Mouse (Mus musculus) thymus, postnatal 0 days (tissue): ENCODE measurements around the gene Clec4f. TPM values are rescaled to one million over a fixed set of nuclear protein-coding genes. Genes with fewer than 3 reads are reported as not detected.
"Not testable (repeated sequence)": the region's sequence is repeated elsewhere in the genome, so short reads cannot be mapped to it uniquely, and the experiment has no call there.

Experiments used
- DNase-seq: peaks from one replicate; pipeline ENCODE4 v3.0.0-alpha.2; 2015; ENCODE audit warnings: low spot score
- polyA plus RNA-seq: library from polyadenylated mRNA; unstranded; fragments of >200 nt; fragmentation: Nextera tagmentation; extraction: Ambion mirVana; gene quantifications from 2 replicates; pipeline ENCODE4 v1.2.1, GENCODE M21; 2015

Gene Clec4f
- polyA plus RNA-seq, 1 experiment from 2014 or later = 0.88 TPM

DNA sequence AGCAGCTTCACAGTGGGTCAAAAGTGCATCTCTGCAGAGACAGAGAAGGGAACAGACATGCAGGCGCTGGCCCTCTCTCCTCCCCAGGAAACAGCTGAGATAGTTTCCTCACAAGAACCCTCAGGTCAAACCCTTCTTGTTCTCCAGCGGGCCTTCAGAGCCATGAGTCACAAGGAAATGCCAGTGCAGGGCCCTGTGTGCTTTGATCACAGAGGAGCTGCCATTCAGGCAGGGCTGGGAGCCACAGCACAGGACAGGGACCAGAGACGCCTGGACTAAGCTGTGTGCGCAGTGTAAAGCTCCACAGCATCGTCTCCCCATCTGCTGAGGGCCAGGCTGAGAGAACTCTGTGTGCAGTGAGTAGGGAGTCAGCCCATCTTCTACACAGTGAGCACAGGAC is 21.9 kb downstream of the Clec4f start:
- not testable (repeated sequence) for DNase-seq

DNA sequence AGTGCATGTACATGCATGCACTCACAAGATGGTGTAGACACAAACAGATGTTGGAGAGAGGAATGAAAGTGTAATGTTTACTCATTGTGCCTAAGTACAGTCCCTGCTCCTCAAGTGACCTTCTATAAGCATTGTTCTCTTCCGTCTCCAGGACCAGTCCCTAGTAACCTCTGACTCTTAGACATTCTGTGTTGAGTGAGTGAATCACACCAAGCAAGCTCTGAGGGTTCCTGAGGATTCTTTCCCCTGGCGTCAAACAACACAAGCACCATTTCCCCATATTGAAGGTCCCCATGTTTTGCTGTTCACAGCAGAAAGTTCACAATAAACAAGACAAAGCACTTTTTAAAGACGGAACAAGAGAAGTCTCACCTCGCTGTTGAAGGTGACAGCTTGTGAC is 24.2 kb downstream of the Clec4f start:
- DNase-seq = no peak

DNA sequence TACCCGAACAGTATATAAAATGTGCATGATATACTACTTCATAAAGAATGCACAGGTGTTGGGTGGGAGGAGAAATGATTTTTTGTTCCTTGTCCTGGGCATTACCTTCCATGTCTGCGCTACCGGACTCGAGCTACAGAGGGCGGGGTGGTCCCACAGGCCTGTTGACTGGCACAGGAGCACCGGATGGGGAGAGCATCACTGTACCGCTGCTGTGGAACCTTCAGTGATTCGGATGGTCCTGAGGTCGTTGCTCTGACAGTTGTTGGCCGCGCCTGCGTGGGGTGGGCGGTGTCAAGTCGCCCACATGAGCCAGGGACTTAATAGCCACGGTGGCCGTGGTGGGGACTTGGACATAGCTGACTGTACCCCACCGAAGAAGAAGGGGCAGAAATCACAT is 29.2 kb downstream of the Clec4f start:
- DNase-seq = peak; percentile 22

DNA sequence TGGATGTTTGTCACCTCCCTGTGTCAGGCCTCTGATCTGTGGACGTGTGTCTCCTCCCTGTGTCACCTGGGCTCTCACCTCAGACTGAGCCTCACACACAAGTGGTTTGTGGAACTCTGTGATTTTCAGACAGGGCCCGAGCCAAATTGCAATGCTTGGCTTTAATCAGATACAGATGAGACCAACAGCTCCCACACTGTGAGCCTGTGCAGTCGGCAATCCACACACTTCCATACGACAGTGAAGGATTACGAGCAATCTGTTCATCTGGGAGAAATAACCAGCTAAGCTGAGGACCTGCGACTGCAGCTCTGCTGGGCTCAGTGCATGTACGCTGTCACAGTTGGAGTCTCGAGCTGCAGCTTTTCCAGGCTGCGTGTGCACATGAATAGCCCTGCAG is 36.0 kb downstream of the Clec4f start:
- DNase-seq = no peak

DNA sequence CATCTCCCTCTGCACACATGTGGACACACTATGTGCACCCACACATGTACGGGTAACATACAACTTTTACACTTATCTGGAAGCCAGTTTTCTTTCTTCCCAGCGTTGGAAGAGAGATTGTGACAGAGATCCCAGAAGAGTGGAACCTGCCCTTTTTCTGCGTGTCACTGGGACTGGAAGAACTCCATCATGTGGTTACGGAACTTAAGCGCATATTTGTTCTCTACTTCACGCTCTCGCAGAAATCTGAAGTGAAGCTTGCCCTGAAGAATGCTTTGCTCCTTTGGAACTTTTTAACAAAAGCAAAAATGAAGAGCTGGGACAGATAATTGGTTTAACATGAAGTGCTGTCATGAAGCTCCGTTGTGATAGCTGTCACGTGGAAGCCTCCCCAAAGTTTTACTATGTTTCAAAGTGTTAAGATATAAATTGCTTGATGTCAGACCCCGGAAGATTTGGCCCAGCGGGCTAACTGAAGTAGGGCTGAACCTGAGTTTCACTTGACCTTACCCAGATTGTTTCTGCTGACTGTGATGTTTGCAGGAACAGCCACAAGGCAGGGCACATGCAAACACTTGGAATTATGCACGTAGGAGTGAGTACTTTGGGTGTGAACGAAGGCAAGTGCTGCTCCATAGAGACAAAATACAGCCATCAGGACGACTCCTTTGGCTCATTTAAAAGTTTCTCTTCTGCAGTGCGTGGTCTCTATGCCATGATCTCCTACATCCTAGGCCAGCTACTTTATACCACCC is 38.2 kb downstream of the Clec4f start:
- no peak for DNase-seq

DNA sequence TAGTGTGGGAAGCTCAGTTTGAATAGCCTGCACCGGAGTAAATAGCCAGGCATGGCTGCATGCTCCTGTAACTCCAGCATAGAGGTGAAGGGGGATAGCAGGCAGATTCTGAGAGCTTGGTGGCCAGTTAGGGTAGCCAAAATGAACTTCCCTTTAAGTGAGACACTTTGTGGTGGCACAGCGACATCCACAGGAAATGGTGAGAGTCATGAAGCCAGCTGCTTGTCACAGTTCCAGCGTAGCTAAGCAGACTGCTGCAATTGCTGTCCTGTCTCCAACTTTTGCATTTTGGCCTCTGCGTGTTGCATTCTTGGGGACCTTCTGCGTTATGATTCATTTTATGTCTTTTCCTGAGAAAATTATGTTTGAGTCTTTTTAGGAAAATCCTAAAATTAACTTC is 39.5 kb downstream of the Clec4f start:
- peak; percentile 36 for DNase-seq

DNA sequence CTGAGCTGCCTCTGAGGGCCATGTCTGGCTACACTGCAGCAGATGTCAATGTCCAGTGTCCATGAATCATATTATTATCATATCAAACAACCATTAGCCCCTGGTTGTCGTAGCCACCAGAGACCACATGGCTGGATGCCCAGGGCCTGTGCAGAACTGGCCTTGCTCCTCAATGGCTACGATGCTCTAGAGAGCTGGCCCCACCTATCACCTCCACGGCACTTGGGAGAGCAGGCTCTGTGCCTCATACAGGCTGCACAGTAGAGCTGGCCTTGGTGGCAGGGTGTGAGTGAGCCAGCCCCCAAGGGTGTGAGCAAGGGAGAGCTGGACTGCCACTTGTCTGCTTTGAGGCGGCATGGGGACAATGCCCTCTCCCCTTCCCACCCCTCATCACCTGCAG is 41.5 kb downstream of the Clec4f start:
- no peak for DNase-seq

DNA sequence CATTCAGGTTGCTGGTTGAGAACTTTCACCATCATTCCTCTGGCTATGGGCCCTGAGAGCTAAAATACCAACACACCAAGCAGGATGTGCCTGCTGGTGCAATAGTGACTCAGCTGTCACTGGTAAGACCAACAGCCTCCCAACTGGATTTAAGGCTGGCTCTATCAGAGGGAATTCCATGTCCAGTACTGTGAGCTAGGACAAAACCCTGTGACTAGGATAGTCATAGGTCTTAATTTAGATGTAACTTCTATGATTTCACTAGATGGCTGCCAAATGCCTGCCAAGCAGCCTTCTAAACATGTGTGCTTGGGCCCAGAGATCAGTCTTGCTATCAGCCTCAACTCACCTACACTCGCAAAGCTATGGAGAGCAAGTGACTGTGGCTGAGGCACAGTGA is 43.0 kb downstream of the Clec4f start:
- DNase-seq = no peak

DNA sequence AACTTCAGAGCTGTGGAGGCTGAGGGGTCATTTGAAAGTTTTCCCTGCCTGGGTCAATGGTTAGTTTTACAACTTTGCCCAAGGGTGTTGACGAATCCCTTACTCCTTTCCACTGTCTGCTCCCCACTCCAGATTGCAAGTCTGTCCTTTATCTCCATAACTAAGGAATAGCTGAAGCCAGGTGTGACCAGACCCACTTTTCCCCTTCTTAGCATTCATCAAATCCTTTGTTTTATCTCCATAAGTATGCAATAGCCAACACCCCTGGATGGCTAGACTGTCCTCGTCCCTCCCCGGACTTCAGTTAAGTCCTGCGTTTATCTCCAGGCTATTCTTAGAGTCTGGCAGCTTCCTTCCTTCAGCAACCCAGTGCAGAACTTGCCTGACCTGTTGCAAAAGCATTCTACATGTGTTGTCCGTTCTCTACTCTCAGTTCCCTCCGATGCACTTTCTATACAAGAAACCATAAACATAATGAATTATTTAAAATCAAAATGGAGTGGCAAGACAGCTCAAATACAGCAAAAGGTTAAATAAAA is 56.3 kb downstream of the Clec4f start:
- DNase-seq = no peak

DNA sequence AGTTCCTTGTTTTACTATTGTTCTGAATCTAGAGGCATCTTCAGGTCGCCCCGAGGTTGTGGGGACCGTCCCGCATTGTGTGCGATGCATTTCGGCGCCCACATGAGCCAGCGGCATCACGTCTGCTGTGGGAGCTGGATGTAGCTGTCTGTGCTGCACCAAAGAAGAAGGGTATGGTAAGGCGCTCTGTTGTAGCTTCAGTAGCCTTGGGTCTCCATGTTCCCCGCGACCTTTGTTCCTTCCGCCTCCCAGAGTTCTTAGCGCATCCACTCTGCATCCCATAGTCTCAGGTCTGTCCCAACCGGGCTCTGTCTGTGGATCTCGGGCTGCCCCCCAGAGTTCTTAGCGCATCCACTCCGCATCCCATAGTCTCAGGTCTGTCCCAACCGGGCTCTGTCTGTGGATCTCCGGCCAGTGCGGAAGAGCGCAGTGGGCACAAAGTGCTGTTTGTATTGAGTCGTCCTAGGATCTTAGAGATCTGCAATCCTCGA is 56.9 kb downstream of the Clec4f start:
- DNase-seq = no peak

DNA sequence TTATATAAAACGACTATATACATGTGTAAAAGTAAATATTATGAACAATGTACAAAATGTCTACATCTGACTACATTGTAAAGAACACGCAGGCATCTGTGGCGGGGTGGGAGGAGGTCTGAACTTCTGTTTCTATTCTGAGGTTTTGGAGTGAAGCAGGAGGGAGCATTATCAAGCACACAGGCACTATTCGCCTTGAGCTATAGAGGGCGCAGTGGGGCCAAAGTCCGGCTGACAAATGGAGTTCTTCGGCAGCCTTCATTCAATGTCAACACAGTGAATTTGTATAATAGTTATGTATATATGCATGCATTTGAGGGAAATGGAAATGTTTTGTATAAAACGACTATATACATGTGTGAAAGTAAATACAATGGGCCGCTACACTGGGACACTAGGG is 57.3 kb downstream of the Clec4f start:
- peak; percentile 62 for DNase-seq

DNA sequence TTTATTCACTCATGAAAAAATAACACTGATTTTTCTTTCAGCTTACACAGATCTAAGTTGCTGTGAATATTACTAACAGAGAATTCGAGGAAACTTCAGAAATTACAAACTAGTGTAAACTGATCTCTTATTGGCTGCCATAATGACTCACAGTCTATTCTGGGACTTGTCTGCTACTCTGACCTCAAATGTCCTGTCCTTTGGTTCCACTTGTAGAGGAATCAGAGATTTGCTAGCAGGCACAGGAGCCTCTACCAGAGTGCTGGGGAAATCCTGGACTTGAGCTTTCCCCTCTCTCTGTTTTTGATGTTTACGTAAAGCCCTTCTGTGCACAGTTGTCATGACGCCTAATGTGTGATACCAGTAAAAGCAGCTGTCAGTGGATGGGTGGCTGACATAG is 58.0 kb downstream of the Clec4f start:
- DNase-seq = no peak

DNA sequence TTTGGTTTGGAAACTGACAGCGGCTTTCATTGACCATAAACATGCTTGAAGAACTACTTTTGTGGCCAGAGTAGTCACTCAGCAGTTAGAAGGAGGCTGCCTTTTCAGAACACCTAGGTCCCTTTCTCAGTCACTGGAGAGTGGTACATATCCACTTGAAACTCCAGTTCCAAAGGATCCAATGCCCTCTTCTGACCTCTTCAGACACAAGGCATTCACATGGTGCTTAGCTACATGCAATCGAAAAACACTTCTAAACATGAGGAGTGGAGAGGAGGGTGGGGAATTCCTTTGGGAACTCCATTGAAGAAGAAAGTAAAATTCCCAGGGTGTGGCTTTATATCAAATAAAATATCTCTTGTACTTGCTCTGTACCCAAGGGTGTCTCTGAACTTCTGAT is 61.0 kb downstream of the Clec4f start:
- DNase-seq = no peak

Other genes with a start within 250 kb of the Clec4f start
- 19.7 and 24.1 TPM in 2 replicates for gene Tet3, start 197.1 kb downstream of the Clec4f start, polyA plus RNA-seq
- 71.6 and 81.6 TPM in 2 replicates for gene Dguok, start 149.2 kb downstream of the Clec4f start, polyA plus RNA-seq
- gene Actg2, start 119.9 kb downstream of the Clec4f start, polyA plus RNA-seq = 1.6 and 2.1 TPM in 2 replicates
- gene Stambp, start 83.5 kb downstream of the Clec4f start, polyA plus RNA-seq = 29.6 and 30.0 TPM in 2 replicates
- gene Cd207, start 21.7 kb upstream of the Clec4f start, polyA plus RNA-seq = 1.1 and 1.2 TPM in 2 replicates
- gene Vax2, start 55.1 kb upstream of the Clec4f start, polyA plus RNA-seq = not detected in 2 replicates
- 0.08 and 0.22 TPM in 2 replicates for gene Atp6v1b1, start 86.8 kb upstream of the Clec4f start, polyA plus RNA-seq
- 0.10 TPM in 1 of 2 replicates, not detected in the other for gene Ankrd53, start 106.5 kb upstream of the Clec4f start, polyA plus RNA-seq
- gene Tex261, start 119.6 kb upstream of the Clec4f start, polyA plus RNA-seq = 121 and 127 TPM in 2 replicates
- gene Nagk, start 138.8 kb upstream of the Clec4f start, polyA plus RNA-seq = 42.1 and 43.5 TPM in 2 replicates
- 14.5 and 15.2 TPM in 2 replicates for gene Paip2b, start 175.6 kb upstream of the Clec4f start, polyA plus RNA-seq
- 50.8 and 52.2 TPM in 2 replicates for gene Zfp638, start 210.9 kb upstream of the Clec4f start, polyA plus RNA-seq